Mouse (Mus musculus) spleen, adult 12 weeks (tissue): Measurements from ENCODE around the gene Gimap9.

ENCODE experiments used
- DNase-seq: peaks from one replicate; pipeline ENCODE4 v3.0.0; 2022; ENCODE audit warnings: low spot score

Gimap9 gene

GRCm38 (mm10) chr6:48689320-48689719 is 13.4 kb downstream of the Gimap9 start:
- DNase-seq: no peak

GRCm38 (mm10) chr6:48692962-48693361 is 17.0 kb downstream of the Gimap9 start:
- DNase-seq: no peak

- no peak for DNase-seq
These were observed 21.1 kb downstream of the Gimap9 start for GRCm38 (mm10) chr6:48696830-48697554.

GRCm38 (mm10) chr6:48697555-48697930 is 21.6 kb downstream of the Gimap9 start:
- no peak for DNase-seq

GRCm38 (mm10) chr6:48698066-48698856 is 22.3 kb downstream of the Gimap9 start:
- no peak for DNase-seq

- DNase-seq: no peak
These were observed 23.0 kb downstream of the Gimap9 start for GRCm38 (mm10) chr6:48698888-48699287.

- no peak for DNase-seq
These were observed 24.5 kb downstream of the Gimap9 start for GRCm38 (mm10) chr6:48700251-48701075.

- DNase-seq: no peak
These were observed 26.2 kb downstream of the Gimap9 start for GRCm38 (mm10) chr6:48702146-48702545.

GRCm38 (mm10) chr6:48702601-48703000 is 26.7 kb downstream of the Gimap9 start:
- no peak for DNase-seq

GRCm38 (mm10) chr6:48704146-48704545 is 28.2 kb downstream of the Gimap9 start:
- DNase-seq: no peak

- DNase-seq: no peak
These were observed 30.2 kb downstream of the Gimap9 start for GRCm38 (mm10) chr6:48706130-48706529.

GRCm38 (mm10) chr6:48718455-48718854 is 42.5 kb downstream of the Gimap9 start, which contains the start of the genes Gm28053 and Gimap7:
Gene Gm28053 (plus strand): TSS chr6:48718607.
Gene Gimap7 (plus strand): TSS chr6:48718621.
- DNase-seq: peak; percentile 52

- no peak for DNase-seq
These were observed 44.4 kb downstream of the Gimap9 start for GRCm38 (mm10) chr6:48720326-48720725.

GRCm38 (mm10) chr6:48723468-48723867 is 47.5 kb downstream of the Gimap9 start:
- DNase-seq: no peak

GRCm38 (mm10) chr6:48725476-48725875 is 49.5 kb downstream of the Gimap9 start:
- no peak for DNase-seq

- no peak for DNase-seq
These were observed 51.8 kb downstream of the Gimap9 start for GRCm38 (mm10) chr6:48727761-48728160.
